In genomic region chr5:31828747-31829146, GRCm38 (mm10) we compare ENCODE assay signal across 19 mouse cellular contexts.
DNase-seq lines count a peak whose midpoint lies in the region; ATAC-seq and TF ChIP-seq lines count a peak whose summit lies in the region.
"Had no signal": no experiment of that assay in that cellular context is flagged by ENCODE, and none has a peak within 500 bp of the region (broad histone marks: within the 10 kb centered on the region; RNA-seq: fewer than 3 reads in every experiment).

No protein-coding gene starts in this region.

- TF ChIP-seq RAD21 in MEL (IDR thresholded peaks at IDR 0.05; ENCODE audit: low read depth, low read length): no peak

- TF ChIP-seq POLR2A in MEL (IDR thresholded peaks at IDR 0.05; ENCODE audit: control insufficient read depth in 1 of 2, insufficient read depth in 1 of 2, low read depth in 1 of 2, low read length in 2 of 2, poor library complexity in 1 of 2): no peak

- WGBS in intestine, embryonic 15.5 days: 83% methylated on average over 10 of the region's 10 CpGs
- 58% methylated on average over 10 of the region's 10 CpGs for WGBS in intestine, postnatal 0 days
- WGBS in stomach, postnatal 0 days: 75% methylated on average over 10 of the region's 10 CpGs

- no peak overlapping the region for H3K4me2 ChIP-seq in intestine, embryonic 15.5 days (replicated peaks)
- H3K4me2 ChIP-seq in intestine, postnatal 0 days (replicated peaks; ENCODE audit: low read depth): no peak overlapping the region; the same call in 1 of the 2 replicates
- no peak overlapping the region for H3K4me2 ChIP-seq in stomach, postnatal 0 days (replicated peaks; ENCODE audit: low read depth)
- H3K4me2 ChIP-seq: embryonic facial prominence, embryonic 12.5 days; forebrain, embryonic 13.5 days; forebrain, embryonic 15.5 days had no signal

- H3K36me3 ChIP-seq in MEL (ENCODE audit: control insufficient read depth in 1 of 2, insufficient read depth in 2 of 2, low read length in 2 of 2): peaks cover 0 to 32% of the 10 kb centered on the region in 2 experiments; a peak in 3 of 4 replicates
- H3K36me3 ChIP-seq in intestine, embryonic 15.5 days: no peaks in the 10 kb centered on the region
- H3K36me3 ChIP-seq in intestine, postnatal 0 days (ENCODE audit: control insufficient read depth, insufficient read depth): no peaks in the 10 kb centered on the region
- no peaks in the 10 kb centered on the region for H3K36me3 ChIP-seq in stomach, postnatal 0 days (ENCODE audit: control insufficient read depth, insufficient read depth, low read length)
- H3K36me3 ChIP-seq: embryonic facial prominence, embryonic 10.5 days; embryonic facial prominence, embryonic 12.5 days; forebrain, embryonic 15.5 days had no signal

- peaks cover 21 to 26% of the 10 kb centered on the region in 2 experiments for H3K4me1 ChIP-seq in MEL (ENCODE audit: control insufficient read depth in 1 of 2, insufficient read depth in 2 of 2, low read length in 2 of 2)
- H3K4me1 ChIP-seq in intestine, embryonic 15.5 days (replicated peaks): no peaks in the 10 kb centered on the region
- no peaks in the 10 kb centered on the region; the same call in 1 of the 2 replicates for H3K4me1 ChIP-seq in intestine, postnatal 0 days (replicated peaks; ENCODE audit: control insufficient read depth, insufficient read depth, low read length)
- no peaks in the 10 kb centered on the region for H3K4me1 ChIP-seq in stomach, postnatal 0 days (replicated peaks; ENCODE audit: control insufficient read depth, insufficient read depth)
- H3K4me1 ChIP-seq: embryonic facial prominence, embryonic 10.5 days; embryonic facial prominence, embryonic 12.5 days; forebrain, embryonic 13.5 days; forebrain, embryonic 15.5 days had no signal

- no peak overlapping the region for H3K4me3 ChIP-seq in MEL (ENCODE audit: control insufficient read depth in 1 of 2, insufficient read depth in 1 of 2, low read depth in 2 of 2, low read length in 2 of 2)
- H3K4me3 ChIP-seq in intestine, embryonic 15.5 days (replicated peaks): no peak overlapping the region
- H3K4me3 ChIP-seq in intestine, postnatal 0 days (ENCODE audit: low read depth, low read length): no peak overlapping the region
- no peak overlapping the region for H3K4me3 ChIP-seq in stomach, postnatal 0 days (ENCODE audit: low read depth, low read length)
- H3K4me3 ChIP-seq: embryonic facial prominence, embryonic 10.5 days; embryonic facial prominence, embryonic 12.5 days; forebrain, embryonic 13.5 days; forebrain, embryonic 15.5 days had no signal

- peak; percentile 36 for DNase-seq in MEL (ENCODE audit: low read depth, low spot score)
- peak; percentile 31 for DNase-seq in stomach, postnatal 0 days (ENCODE audit: low spot score)
- no peak for DNase-seq in cerebellum, postnatal 25 days
- DNase-seq in adrenal gland, adult 8-10 months: no peak
- no peak for DNase-seq in thymus, postnatal 36 days
- DNase-seq: adrenal gland, adult 2 months; adrenal gland, postnatal 14 days; adrenal gland, postnatal 36 days; cerebellum, adult 11-12 months; cerebellum, adult 2 months; cerebellum, adult 9-10 months; cerebellum, postnatal 10 days; forebrain, postnatal 0 days had no signal

- no peak for TF ChIP-seq CTCF in MEL (IDR thresholded peaks at IDR 0.05 in 2 of 3, conservative IDR thresholded peaks at IDR 0.05 in 1 of 3; ENCODE audit: control insufficient read depth in 1 of 3, insufficient read depth in 1 of 3, low read depth in 2 of 3, low read length in 3 of 3, poor library complexity in 1 of 3, severe bottlenecking in 1 of 3)
- TF ChIP-seq CTCF in intestine, postnatal 0 days (IDR thresholded peaks at IDR 0.05; ENCODE audit: low read depth): no peak
- TF ChIP-seq CTCF in stomach, postnatal 0 days (IDR thresholded peaks at IDR 0.05; ENCODE audit: low read depth): no peak

- H3K79me2 ChIP-seq in MEL (ENCODE audit: control insufficient read depth, insufficient read depth, low read length, poor library complexity): no peaks in the 10 kb centered on the region

- H3K27me3 ChIP-seq in MEL (ENCODE audit: control insufficient read depth in 1 of 2, insufficient read depth in 2 of 2, low read length in 2 of 2): no peaks in the 10 kb centered on the region
- no peaks in the 10 kb centered on the region for H3K27me3 ChIP-seq in intestine, embryonic 15.5 days (replicated peaks)
- no peaks in the 10 kb centered on the region for H3K27me3 ChIP-seq in intestine, postnatal 0 days (replicated peaks; ENCODE audit: control insufficient read depth, insufficient read depth, low read length)
- no peaks in the 10 kb centered on the region for H3K27me3 ChIP-seq in stomach, postnatal 0 days (ENCODE audit: control insufficient read depth, insufficient read depth, low read length)
- H3K27me3 ChIP-seq: embryonic facial prominence, embryonic 12.5 days; forebrain, embryonic 13.5 days; forebrain, embryonic 15.5 days had no signal

- ATAC-seq in intestine, embryonic 15.5 days: peak; percentile 36; the same call in 1 of the 2 replicates
- ATAC-seq in intestine, postnatal 0 days: peak; percentile 65
- peak; percentile 64; the same call in 1 of the 2 replicates for ATAC-seq in stomach, postnatal 0 days (ENCODE audit: low FRiP score, low TSS enrichment)
- ATAC-seq: forebrain, embryonic 13.5 days; forebrain, embryonic 15.5 days; forebrain, postnatal 0 days had no signal

- TF ChIP-seq EP300 in MEL (IDR thresholded peaks at IDR 0.05; ENCODE audit: low read depth in 1 of 2, low read length in 2 of 2): peak in 1 of 2 experiments; percentile 52; a peak in 1 of 4 replicates
- TF ChIP-seq EP300 in stomach, postnatal 0 days (optimal IDR thresholded peaks at IDR 0.05): no peak

- H3K9ac ChIP-seq in MEL (ENCODE audit: control insufficient read depth, low read depth, low read length, poor library complexity, severe bottlenecking): peak overlapping the region; percentile 12; the same call in 1 of the 2 replicates
- H3K9ac ChIP-seq in intestine, embryonic 15.5 days: no peak overlapping the region
- H3K9ac ChIP-seq in intestine, postnatal 0 days (ENCODE audit: low read depth, low read length): no peak overlapping the region
- no peak overlapping the region for H3K9ac ChIP-seq in stomach, postnatal 0 days (ENCODE audit: low read length)
- H3K9ac ChIP-seq: embryonic facial prominence, embryonic 12.5 days; forebrain, embryonic 13.5 days; forebrain, embryonic 15.5 days; forebrain, postnatal 0 days had no signal

- no peaks in the 10 kb centered on the region for H3K9me3 ChIP-seq in MEL (replicated peaks; ENCODE audit: insufficient read depth, low read length)
- H3K9me3 ChIP-seq in intestine, embryonic 15.5 days: no peaks in the 10 kb centered on the region
- no peaks in the 10 kb centered on the region for H3K9me3 ChIP-seq in intestine, postnatal 0 days (ENCODE audit: control insufficient read depth)
- no peaks in the 10 kb centered on the region for H3K9me3 ChIP-seq in stomach, postnatal 0 days (ENCODE audit: control insufficient read depth, low read length)
- H3K9me3 ChIP-seq: embryonic facial prominence, embryonic 10.5 days; embryonic facial prominence, embryonic 12.5 days; forebrain, embryonic 13.5 days had no signal

- H3K27ac ChIP-seq in MEL (ENCODE audit: control insufficient read depth, low read depth, low read length): peak overlapping the region; percentile 77
- no peak overlapping the region for H3K27ac ChIP-seq in intestine, embryonic 15.5 days
- H3K27ac ChIP-seq in intestine, postnatal 0 days (ENCODE audit: low read depth, low read length): no peak overlapping the region
- H3K27ac ChIP-seq in stomach, postnatal 0 days (replicated peaks): no peak overlapping the region
- H3K27ac ChIP-seq: embryonic facial prominence, embryonic 10.5 days; embryonic facial prominence, embryonic 12.5 days; forebrain, embryonic 13.5 days; forebrain, embryonic 15.5 days had no signal

TF ChIP-seq in MEL, 35 proteins besides CTCF, POLR2A, EP300 and RAD21:
- TF ChIP-seq GATA1 (IDR thresholded peaks at IDR 0.05; ENCODE audit: low read depth, low read length) (no peak), TCF12 (IDR thresholded peaks at IDR 0.05; ENCODE audit: low read depth, low read length) (peak; percentile 56; the same call in 1 of the 2 replicates), ETS1 (IDR thresholded peaks at IDR 0.05; ENCODE audit: low read depth, low read length) (peak; percentile 37; the same call in 1 of the 2 replicates), CHD1 (IDR thresholded peaks at IDR 0.05; ENCODE audit: low read depth, low read length) (no peak)

Comparison
In these comparisons a context has a peak if more than half of its experiments do, and no peak if none do; other contexts are left out.
1. DNase-seq: peak in MEL (single experiment) and stomach, postnatal 0 days (single experiment); none in cerebellum, postnatal 25 days (0 of 2), adrenal gland, adult 8-10 months (single experiment) and thymus, postnatal 36 days (0 of 2).
2. Peak in every context shown above with its lines, with median percentiles within 50 percentile points of each other: ATAC-seq.